Mouse (Mus musculus) left cerebral cortex, postnatal 10 days (tissue): Measurements from ENCODE around the gene Slc2a8. TPM values are rescaled to one million over a fixed set of nuclear protein-coding genes. Genes with fewer than 3 reads are reported as not detected.
A peak's percentile ranks its signal among the peaks of the same experiment; 100 is the strongest.
"Not testable (repeated sequence)": the region's sequence is repeated elsewhere in the genome, so short reads cannot be mapped to it uniquely, and the experiment has no call there.

Source experiments
- DNase-seq, 2 experiments: peaks; one replicate each; pipeline ENCODE4 v3.0.0; 2021 to 2022; ENCODE audit warnings: low spot score in 2 of 2, mixed read lengths in 1 of 2; ENCODE audit errors: extremely low spot score in 1 of 2
- intact Hi-C: fragments of 180-260 bp; cut with DNase I; formaldehyde crosslinking; loops from one replicate; pipeline ENCODE4 v1.15.1; 2025
- total RNA-seq, 2 experiments: library from RNA; stranded (reverse); gene quantifications; 2 replicates each; pipeline ENCODE4 v1.2.3; 2021

Slc2a8 gene
- total RNA-seq, result 10 to 100 TPM; 22.5 to 25.4 TPM

- intact Hi-C loops, result no loop called here
Measured at GRCm38 (mm10) chr2:32981725-32982271, at the start of gene Slc2a8. Slc2a8 (minus strand) TSS chr2:32982083.

GRCm38 (mm10) chr2:33025040-33025439 is 43.2 kb upstream of the Slc2a8 start:
- no peak for DNase-seq
- intact Hi-C loops, result loop anchor here (10.0 kb wide), 1 partner anchor 100 kb away; no protein-coding TSS in a partner anchor

More at GRCm38 (mm10) chr2:32981725-32982271, at the start of gene Slc2a8:
- peak; percentile 93 for DNase-seq

GRCm38 (mm10) chr2:33024564-33024963 is 42.7 kb upstream of the Slc2a8 start:
- no peak for DNase-seq
- intact Hi-C loops, result loop anchor here (10.0 kb wide), 1 partner anchor 100 kb away; no protein-coding TSS in a partner anchor

- intact Hi-C loops, result loop anchor here (10.0 kb wide), 1 partner anchor 102 kb away; no protein-coding TSS in a partner anchor
- no peak for DNase-seq
Measured at GRCm38 (mm10) chr2:33022846-33023245, 41.0 kb upstream of the Slc2a8 start.

- no peak for DNase-seq
- intact Hi-C loops, result no loop called here
Measured at GRCm38 (mm10) chr2:33018026-33018425, 36.1 kb upstream of the Slc2a8 start.

GRCm38 (mm10) chr2:33017191-33017590 is 35.3 kb upstream of the Slc2a8 start:
- DNase-seq, result no peak
- intact Hi-C loops, result no loop called here

- intact Hi-C loops, result no loop called here
- DNase-seq, result no peak
Measured at GRCm38 (mm10) chr2:33014877-33015276, 33.0 kb upstream of the Slc2a8 start.

GRCm38 (mm10) chr2:33009055-33009454 is 27.2 kb upstream of the Slc2a8 start:
- DNase-seq, intact Hi-C loops: not testable (repeated sequence)

- intact Hi-C loops, result no loop called here
- no peak for DNase-seq
Measured at GRCm38 (mm10) chr2:33005041-33005440, 23.2 kb upstream of the Slc2a8 start.

- intact Hi-C loops, result no loop called here
- DNase-seq, result no peak
Measured at GRCm38 (mm10) chr2:33002144-33002543, 20.3 kb upstream of the Slc2a8 start.

- intact Hi-C loops, result no loop called here
- no peak for DNase-seq
Measured at GRCm38 (mm10) chr2:32999752-33000151, 17.9 kb upstream of the Slc2a8 start.

GRCm38 (mm10) chr2:32997792-32998191 is 15.9 kb upstream of the Slc2a8 start:
- intact Hi-C loops, result no loop called here
- no peak for DNase-seq

- intact Hi-C loops, result no loop called here
- DNase-seq, result no peak
Measured at GRCm38 (mm10) chr2:32997081-32997480, 15.2 kb upstream of the Slc2a8 start.

GRCm38 (mm10) chr2:32992130-32992529 is 10.2 kb upstream of the Slc2a8 start:
- DNase-seq, result no peak
- intact Hi-C loops, result no loop called here

GRCm38 (mm10) chr2:32990167-32990832 is 8.4 kb upstream of the Slc2a8 start:
- intact Hi-C loops, result no loop called here
- DNase-seq, result no peak

GRCm38 (mm10) chr2:32989376-32989775 is 7.5 kb upstream of the Slc2a8 start:
- DNase-seq, result no peak
- intact Hi-C loops, result no loop called here

GRCm38 (mm10) chr2:32985844-32986243 is 4.0 kb upstream of the Slc2a8 start:
- DNase-seq, result no peak
- intact Hi-C loops, result no loop called here

- intact Hi-C loops, result no loop called here
- DNase-seq, result no peak
Measured at GRCm38 (mm10) chr2:32983617-32984016, 1.7 kb upstream of the Slc2a8 start.

GRCm38 (mm10) chr2:32982700-32983099 is 817 bp upstream of the Slc2a8 start:
- no peak for DNase-seq
- intact Hi-C loops, result no loop called here

- intact Hi-C loops, result no loop called here
- DNase-seq, result peak in 1 of 2 experiments; percentile 55
Measured at GRCm38 (mm10) chr2:32981281-32981680, 602 bp downstream of the Slc2a8 start.
